Mouse (Mus musculus): ENCODE measurements around the gene Sec14l1. TPM values are rescaled to one million over a fixed set of nuclear protein-coding genes. Genes with fewer than 3 reads are reported as not detected.

Sec14l1 gene
- polyA plus RNA-seq, 1 experiment from 2014 or later, result 48.0 TPM

DNA sequence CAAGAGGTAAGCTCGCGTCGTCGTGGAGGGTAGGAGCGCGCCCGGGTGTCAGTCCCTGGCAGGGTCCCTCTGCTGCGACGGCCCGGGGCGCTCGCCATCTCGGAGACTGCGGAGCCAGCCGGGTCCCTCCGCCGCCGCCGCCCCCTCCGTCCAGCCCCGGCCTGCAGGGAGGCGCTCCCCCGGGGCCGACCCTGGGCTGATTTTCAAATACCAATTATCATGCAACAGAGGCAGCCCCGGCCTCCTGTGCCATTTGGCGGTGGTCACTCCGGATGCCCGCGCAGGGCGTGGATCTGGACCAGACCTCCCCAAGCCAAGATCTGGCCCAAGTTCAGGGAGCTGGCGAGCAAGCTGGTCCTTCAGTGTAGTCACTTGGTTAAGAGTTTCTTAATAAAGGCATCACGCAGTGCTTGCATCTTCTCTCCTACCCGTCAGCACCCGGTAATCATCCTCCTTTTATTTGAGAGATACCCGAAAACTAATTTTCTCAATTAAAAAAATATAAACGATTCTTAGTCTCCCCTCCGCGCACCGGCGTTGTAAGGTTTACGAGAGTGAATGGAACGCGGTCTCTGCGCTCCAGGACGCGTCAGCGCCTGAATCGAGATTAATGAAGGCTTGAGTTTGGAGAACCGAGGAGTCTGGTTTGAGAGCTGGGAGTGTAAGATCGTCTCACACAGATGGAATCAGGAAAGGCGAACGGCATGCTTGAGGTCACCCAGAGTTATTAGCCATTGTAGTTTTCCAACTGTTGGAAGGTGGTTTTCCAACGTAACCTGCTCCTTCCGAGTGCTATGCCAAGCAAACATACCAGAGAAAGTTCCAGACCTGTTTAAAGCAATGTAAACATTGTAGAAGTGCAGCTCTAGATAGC, 615 bp downstream of the Sec14l1 start:
- 0 out of 2 replicates have a peak, but pooled peaks cover 9% of the 10 kb centered on the region for H3K36me3 ChIP-seq
- peak overlapping the region; percentile 90 for H3K4me3 ChIP-seq (replicated peaks)
- under 1% methylated on average over 54 of the region's 54 CpGs for WGBS
- peak overlapping the region; percentile 56 for H3K9ac ChIP-seq
- no peaks in the 10 kb centered on the region for H3K27me3 ChIP-seq (replicated peaks)
- peak overlapping the region; percentile 89 for H3K27ac ChIP-seq
- H3K9me3 ChIP-seq, result no peaks in the 10 kb centered on the region
- H3K4me1 ChIP-seq, result peaks cover 39% of the 10 kb centered on the region
- H3K4me2 ChIP-seq, result peak overlapping the region; percentile 72
- no peak; the same call in 1 of the 2 replicates for ATAC-seq (ENCODE audit: insufficient read depth, low FRiP score, low read depth)

DNA sequence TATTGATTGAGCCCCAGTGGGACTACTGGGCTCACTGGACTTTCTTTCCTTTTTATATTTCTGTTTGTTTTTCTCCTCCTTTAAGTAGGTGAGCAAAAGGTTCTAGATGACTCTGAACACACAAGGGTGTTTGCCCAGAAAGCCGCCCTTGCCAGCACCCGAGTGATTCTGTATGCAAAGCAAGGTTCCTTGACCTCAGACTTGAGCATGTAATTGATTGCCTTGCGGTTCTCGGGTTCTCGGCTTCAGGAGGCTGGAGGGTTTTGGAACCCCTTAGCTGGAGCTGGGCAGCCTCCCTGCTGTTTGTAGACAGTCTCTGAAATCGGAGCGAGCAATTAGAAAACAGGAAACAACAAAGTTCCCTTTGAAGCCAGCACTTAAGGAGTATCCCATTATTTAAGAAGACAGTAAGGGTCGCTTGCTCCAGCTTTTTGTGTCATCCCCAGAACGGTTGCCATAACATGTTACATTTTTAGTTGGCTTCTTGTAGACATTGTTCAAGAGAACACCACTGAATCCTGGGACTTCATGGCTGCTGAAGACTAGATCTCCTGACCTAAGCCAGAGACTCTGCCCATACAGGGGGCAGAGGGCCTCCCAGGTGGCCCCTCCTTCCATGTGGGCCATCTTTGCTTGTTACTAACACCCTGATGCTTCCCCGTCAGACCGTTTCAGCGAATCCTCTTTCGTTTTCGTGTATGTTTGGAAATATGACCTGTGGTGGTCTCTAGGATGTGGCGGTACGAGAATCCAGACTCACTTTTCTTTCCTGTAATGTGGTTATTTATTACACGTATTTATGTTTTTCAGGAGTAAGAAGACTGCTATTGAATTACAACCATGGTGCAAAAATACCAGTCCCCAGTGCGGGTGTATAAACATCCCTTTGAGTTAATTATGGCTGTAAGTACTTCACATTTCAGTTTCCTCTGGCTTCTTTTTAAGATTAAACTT, 1.7 kb downstream of the Sec14l1 start:
- WGBS, result 33% methylated on average over 18 of the region's 18 CpGs
- Histone ChIP-seq H3K9ac (no peak overlapping the region), H3K4me1 (peaks cover 50% of the 10 kb centered on the region), H3K9me3 (no peaks in the 10 kb centered on the region), H3K4me3 (replicated peaks) (peak overlapping the region; percentile 90), H3K4me2 (peak overlapping the region; percentile 72), H3K27ac (peak overlapping the region; percentile 89), H3K27me3 (replicated peaks) (no peaks in the 10 kb centered on the region), H3K36me3 (0 out of 2 replicates have a peak, but pooled peaks cover 12% of the 10 kb centered on the region)
- ATAC-seq (ENCODE audit: insufficient read depth, low FRiP score, low read depth), result no peak

DNA sequence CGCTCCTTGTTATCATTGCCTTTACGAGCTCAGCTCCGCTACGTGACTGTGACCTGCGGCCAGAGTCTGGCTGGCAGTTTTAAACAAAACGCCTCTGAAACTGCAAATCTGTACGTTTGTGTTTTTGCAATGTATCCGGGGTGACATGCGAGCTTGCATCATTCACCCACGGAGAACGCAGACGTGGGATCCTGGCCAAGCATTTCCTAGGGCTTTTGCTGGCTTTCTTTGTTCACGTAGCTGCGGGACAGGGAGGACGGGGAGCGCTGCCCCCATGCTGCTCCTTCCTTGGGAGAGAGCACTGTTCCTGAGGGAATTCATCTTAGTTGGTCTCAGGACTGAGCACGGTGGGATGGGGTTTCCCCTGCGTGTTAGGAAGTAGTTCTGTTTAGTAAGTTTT, 2.4 kb downstream of the Sec14l1 start:
- Histone ChIP-seq H3K27me3 (replicated peaks) (no peaks in the 10 kb centered on the region), H3K4me1 (peaks cover 50% of the 10 kb centered on the region), H3K9ac (no peak overlapping the region), H3K9me3 (no peaks in the 10 kb centered on the region), H3K4me2 (peak overlapping the region; percentile 72), H3K36me3 (0 out of 2 replicates have a peak, but pooled peaks cover 13% of the 10 kb centered on the region), H3K4me3 (replicated peaks) (peak overlapping the region; percentile 90), H3K27ac (peak overlapping the region; percentile 89)
- ATAC-seq (ENCODE audit: insufficient read depth, low FRiP score, low read depth), result no peak
- WGBS, result 38% methylated on average over 18 of the region's 18 CpGs

DNA sequence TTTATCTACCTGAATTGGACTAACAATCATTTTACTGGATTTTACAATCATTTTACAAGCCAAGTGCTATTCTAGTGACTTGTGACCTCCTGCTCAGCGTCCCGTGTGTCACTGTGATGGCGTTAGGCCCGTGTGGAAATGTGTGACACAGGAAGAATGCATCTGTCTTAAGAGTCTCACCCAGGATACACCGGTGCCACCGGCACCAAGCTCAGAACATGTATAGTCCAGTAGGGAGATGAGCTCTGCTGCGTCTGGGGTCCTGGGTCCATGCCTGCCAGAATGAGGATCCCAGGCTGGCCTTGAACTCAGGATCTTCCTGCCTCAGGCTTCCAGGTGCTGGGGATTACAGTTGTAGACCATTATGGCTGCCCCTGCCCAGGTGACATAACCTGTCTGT, 2.8 kb downstream of the Sec14l1 start:
- ATAC-seq (ENCODE audit: insufficient read depth, low FRiP score, low read depth), result no peak

DNA sequence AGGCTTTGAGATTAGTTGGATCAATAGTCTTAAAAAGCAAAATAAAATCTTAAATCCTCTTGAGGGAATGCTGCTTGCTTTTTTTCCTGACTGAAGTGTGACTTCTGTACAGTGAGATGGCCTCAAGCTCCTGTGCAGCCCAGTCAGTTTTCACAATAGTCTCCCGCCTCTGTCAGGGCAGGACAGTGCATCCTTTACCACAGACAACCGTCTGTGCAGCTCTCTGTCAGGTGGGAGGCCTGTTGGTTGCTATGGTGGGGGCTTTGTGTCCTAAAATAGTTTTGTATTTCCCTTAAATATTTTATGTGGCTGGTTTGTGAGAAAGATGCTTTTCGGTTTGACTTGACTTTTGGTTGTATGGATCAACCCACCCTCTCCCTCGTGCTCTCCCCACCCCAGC, 3.3 kb downstream of the Sec14l1 start:
- Histone ChIP-seq H3K27ac (no peak overlapping the region), H3K4me1 (peaks cover 50% of the 10 kb centered on the region), H3K36me3 (0 out of 2 replicates have a peak, but pooled peaks cover 15% of the 10 kb centered on the region), H3K9ac (no peak overlapping the region), H3K4me2 (no peak overlapping the region), H3K27me3 (replicated peaks) (no peaks in the 10 kb centered on the region), H3K4me3 (replicated peaks) (no peak overlapping the region), H3K9me3 (no peaks in the 10 kb centered on the region)
- ATAC-seq (ENCODE audit: insufficient read depth, low FRiP score, low read depth), result no peak
- 77% methylated on average over 4 of the region's 4 CpGs for WGBS

More for the DNA sequence above, 2.8 kb downstream of the Sec14l1 start:
- Histone ChIP-seq H3K36me3 (0 out of 2 replicates have a peak, but pooled peaks cover 14% of the 10 kb centered on the region), H3K27ac (no peak overlapping the region), H3K27me3 (replicated peaks) (no peaks in the 10 kb centered on the region), H3K4me3 (replicated peaks) (no peak overlapping the region), H3K9ac (no peak overlapping the region), H3K9me3 (no peaks in the 10 kb centered on the region), H3K4me1 (peaks cover 50% of the 10 kb centered on the region), H3K4me2 (no peak overlapping the region)
- 82% methylated on average over 7 of the region's 7 CpGs for WGBS

DNA sequence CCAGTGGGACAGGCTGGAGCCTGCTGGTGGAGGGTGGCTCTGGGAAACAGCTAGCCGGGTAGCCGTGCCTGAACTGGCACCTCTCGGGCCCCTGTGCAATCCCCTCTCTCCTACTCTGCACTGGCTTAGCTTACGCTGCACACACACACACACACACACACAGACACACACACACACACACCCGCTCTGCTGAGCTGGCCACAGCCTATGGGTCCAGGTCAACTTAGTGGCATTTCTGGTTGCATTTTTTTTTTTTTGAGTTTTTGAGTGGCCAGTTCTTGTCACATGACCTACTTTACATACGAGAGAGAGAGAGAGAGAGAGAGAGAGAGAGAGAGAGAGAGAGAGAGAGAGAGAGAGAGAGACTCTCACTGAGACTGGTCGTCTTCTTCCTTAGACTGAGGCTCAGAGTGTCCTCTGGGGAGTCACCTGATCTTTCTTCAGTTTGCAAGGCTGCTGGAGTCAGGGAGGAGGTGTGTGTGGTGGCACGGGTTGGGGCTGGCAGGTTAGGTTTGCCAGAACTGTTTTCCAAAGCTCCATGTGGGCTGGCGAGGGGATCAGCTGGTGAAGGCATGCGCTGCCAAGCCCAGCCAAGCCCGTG, 3.9 kb downstream of the Sec14l1 start:
- WGBS, result 48% methylated on average over 11 of the region's 11 CpGs
- peaks cover 54% of the 10 kb centered on the region for H3K4me1 ChIP-seq
- no peak overlapping the region for H3K9ac ChIP-seq
- H3K27me3 ChIP-seq (replicated peaks), result no peaks in the 10 kb centered on the region
- no peak for ATAC-seq (ENCODE audit: insufficient read depth, low FRiP score, low read depth)
- H3K4me3 ChIP-seq (replicated peaks), result no peak overlapping the region
- H3K27ac ChIP-seq, result peak overlapping the region; percentile 31; the same call in 1 of the 2 replicates
- H3K9me3 ChIP-seq, result no peaks in the 10 kb centered on the region
- H3K4me2 ChIP-seq, result no peak overlapping the region
- 0 out of 2 replicates have a peak, but pooled peaks cover 15% of the 10 kb centered on the region for H3K36me3 ChIP-seq

DNA sequence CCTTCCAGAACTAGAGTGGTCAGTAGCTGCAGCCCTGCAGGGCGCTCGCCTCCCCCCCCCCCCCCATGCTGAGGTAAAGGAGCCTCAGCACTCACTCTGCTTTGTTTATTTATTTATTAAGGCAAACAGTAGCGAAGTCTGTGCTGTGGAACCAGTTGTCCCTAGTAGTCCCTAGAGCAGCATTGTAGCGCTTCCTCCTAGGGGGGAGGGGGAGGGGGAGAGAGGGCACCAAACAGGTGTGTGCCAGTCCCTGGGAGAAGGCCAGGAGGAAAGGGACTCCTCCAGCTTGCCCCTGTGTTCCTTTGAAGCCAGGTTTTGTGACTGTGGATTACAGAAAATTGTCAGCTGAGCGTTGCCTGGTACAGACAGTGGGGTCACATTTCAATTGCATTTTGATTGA, 4.8 kb downstream of the Sec14l1 start:
- Histone ChIP-seq H3K27me3 (replicated peaks) (no peaks in the 10 kb centered on the region), H3K9me3 (no peaks in the 10 kb centered on the region), H3K4me1 (peaks cover 60% of the 10 kb centered on the region), H3K4me2 (no peak overlapping the region), H3K9ac (no peak overlapping the region), H3K27ac (0 out of 2 replicates have a peak overlapping the region, but pooled peaks have one; percentile 31), H3K4me3 (replicated peaks) (no peak overlapping the region), H3K36me3 (0 out of 2 replicates have a peak, but pooled peaks cover 15% of the 10 kb centered on the region)
- 39% methylated on average over 5 of the region's 5 CpGs for WGBS
- ATAC-seq (ENCODE audit: insufficient read depth, low FRiP score, low read depth), result no peak

DNA sequence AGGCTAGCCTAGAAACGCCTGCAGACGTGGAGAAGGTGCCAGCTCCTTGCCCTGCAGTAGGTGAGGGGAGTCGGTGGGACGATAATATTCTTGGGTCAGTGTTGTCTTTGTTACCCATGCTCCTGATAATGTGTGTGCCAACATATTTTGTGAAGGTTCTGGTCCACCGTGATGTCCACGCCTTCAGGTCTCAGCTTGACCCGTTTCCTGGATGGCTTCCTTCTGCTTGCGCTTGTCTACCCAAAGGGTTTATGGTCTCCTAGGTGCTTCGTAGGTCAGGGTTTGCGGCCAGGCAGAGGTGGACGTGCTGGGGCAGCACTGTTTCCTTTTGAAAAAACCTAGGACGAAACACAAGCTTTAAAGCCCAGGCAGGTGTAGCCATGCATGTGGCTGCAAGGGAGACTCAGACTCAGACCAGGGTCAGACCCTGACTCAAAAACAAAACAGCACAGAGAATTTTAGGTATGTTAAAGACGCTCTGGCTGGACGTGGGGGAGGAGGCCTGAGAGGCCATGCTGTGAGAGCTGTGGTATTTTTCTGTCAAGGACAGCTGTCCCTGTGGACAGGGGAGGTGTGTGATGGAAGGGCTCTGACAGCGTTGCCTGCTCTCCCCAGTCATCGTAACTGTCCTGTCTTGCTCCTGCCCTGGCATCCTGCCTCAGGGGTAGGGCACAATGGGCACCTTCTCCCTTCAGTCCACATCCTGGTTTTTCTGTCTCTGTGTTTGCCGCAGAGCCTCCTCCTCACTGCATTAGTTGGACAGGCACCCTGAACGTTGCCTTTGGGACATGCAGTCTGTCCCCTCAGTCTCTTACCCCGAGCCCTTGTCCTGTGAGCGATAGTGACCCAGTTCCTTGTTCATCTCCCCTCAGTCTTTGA, 5.6 kb downstream of the Sec14l1 start:
- ATAC-seq (ENCODE audit: insufficient read depth, low FRiP score, low read depth), result no peak
- 57% methylated on average over 20 of the region's 20 CpGs for WGBS
- Histone ChIP-seq H3K27ac (peak overlapping the region; percentile 16), H3K27me3 (replicated peaks) (no peaks in the 10 kb centered on the region), H3K9ac (0 out of 2 replicates have a peak overlapping the region, but pooled peaks have one; percentile 1), H3K36me3 (0 out of 2 replicates have a peak, but pooled peaks cover 15% of the 10 kb centered on the region), H3K9me3 (no peaks in the 10 kb centered on the region), H3K4me3 (replicated peaks) (no peak overlapping the region), H3K4me1 (peaks cover 60% of the 10 kb centered on the region), H3K4me2 (no peak overlapping the region)

DNA sequence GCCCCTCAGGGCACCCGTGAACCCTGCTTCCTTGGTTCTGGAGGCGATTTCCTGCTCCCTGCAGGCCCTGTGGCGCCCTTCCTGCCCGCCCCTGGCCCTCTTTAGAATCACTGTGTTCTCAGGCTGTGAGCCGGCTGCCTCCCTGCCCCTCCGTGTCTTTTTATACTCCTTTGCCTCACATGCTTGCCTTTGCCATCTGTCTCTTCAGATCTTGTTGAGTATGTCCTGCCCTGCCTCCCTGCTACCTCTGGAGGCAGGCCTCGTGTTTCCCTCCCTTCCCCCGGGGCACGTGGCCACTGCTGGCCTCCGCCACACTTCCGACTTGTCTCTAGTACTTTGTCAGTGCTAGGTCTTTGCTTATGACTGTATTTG, 6.2 kb downstream of the Sec14l1 start:
- Histone ChIP-seq H3K36me3 (0 out of 2 replicates have a peak, but pooled peaks cover 15% of the 10 kb centered on the region), H3K4me3 (replicated peaks) (no peak overlapping the region), H3K9me3 (no peaks in the 10 kb centered on the region), H3K9ac (0 out of 2 replicates have a peak overlapping the region, but pooled peaks have one; percentile 1), H3K4me2 (no peak overlapping the region), H3K27ac (peak overlapping the region; percentile 16; the same call in 1 of the 2 replicates), H3K27me3 (replicated peaks) (no peaks in the 10 kb centered on the region), H3K4me1 (peaks cover 60% of the 10 kb centered on the region)
- 47% methylated on average over 11 of the region's 11 CpGs for WGBS
- ATAC-seq (ENCODE audit: insufficient read depth, low FRiP score, low read depth), result no peak

DNA sequence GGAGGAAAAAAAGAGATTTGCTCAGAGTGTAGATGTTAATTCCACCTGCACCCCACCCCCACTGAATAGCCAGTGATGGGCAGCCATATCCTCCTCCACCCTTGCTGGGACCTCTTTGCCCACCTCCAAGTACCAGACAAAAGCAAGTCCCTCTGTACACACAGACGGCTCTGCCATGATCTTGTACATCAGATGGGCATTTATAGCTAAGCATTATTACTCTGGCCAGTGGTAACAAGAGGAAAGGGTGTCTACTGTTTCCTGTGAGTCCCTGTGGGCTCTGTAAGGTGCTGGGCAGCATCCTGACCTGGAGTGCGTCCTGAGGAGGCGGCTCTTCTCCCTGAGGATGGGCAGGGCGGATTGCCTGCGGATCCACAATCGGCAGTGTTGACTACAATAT, 7.0 kb downstream of the Sec14l1 start:
- 90% methylated on average over 6 of the region's 6 CpGs for WGBS
- H3K4me1 ChIP-seq, result peaks cover 53% of the 10 kb centered on the region
- H3K9ac ChIP-seq, result no peak overlapping the region
- H3K9me3 ChIP-seq, result no peaks in the 10 kb centered on the region
- no peak for ATAC-seq (ENCODE audit: insufficient read depth, low FRiP score, low read depth)
- H3K4me2 ChIP-seq, result no peak overlapping the region
- no peak overlapping the region for H3K4me3 ChIP-seq (replicated peaks)
- H3K27ac ChIP-seq, result no peak overlapping the region
- H3K27me3 ChIP-seq (replicated peaks), result no peaks in the 10 kb centered on the region
- H3K36me3 ChIP-seq, result 0 out of 2 replicates have a peak, but pooled peaks cover 15% of the 10 kb centered on the region
